Mouse (Mus musculus) liver, adult 2 months (tissue): ENCODE measurements at regions not wholly inside any gene's neighbourhood (a gene's known extent, or its start where the extent isn't known, plus 50 kb on each side); places are given as distances from the start of the nearest gene placed in this dataset.
A peak's percentile ranks its signal among the peaks of the same experiment; 100 is the strongest.

Experiments used
- DNase-seq: peaks from one replicate; pipeline ENCODE4 v3.0.0-alpha.2; 2011; ENCODE audit warnings: low read depth, low spot score; ENCODE audit errors: extremely low read depth
- H3K27ac ChIP-seq: fragments of 200-500 bp; replicated peaks from 2 replicates; pipeline ENCODE4 v1.5.1; 2012; ENCODE audit warnings: low read depth, mild to moderate bottlenecking, control low read depth, inconsistent platforms, low read length; ENCODE audit not compliant: insufficient read depth
- H3K27me3 ChIP-seq: fragments of 200-500 bp; 2 replicates; pipeline ENCODE4 v1.6.1; 2012; ENCODE audit warnings: mild to moderate bottlenecking, moderate library complexity, low read length, inconsistent platforms; ENCODE audit not compliant: control insufficient read depth, insufficient read depth
- H3K36me3 ChIP-seq: fragments of 200-500 bp; 2 replicates; pipeline ENCODE4 v1.6.1; 2012; ENCODE audit warnings: low read length, inconsistent platforms; ENCODE audit not compliant: control insufficient read depth, insufficient read depth
- H3K4me1 ChIP-seq: fragments of 200-500 bp; 2 replicates; pipeline ENCODE4 v1.6.1; 2011; ENCODE audit warnings: low read length; ENCODE audit not compliant: control insufficient read depth, insufficient read depth
- H3K4me3 ChIP-seq: fragments of 200-500 bp; 2 replicates; pipeline ENCODE4 v1.5.1; 2011; ENCODE audit warnings: low read depth, mild to moderate bottlenecking, control low read depth, low read length, moderate library complexity; ENCODE audit not compliant: insufficient read depth
- H3K79me2 ChIP-seq: fragments of 200-500 bp; 2 replicates; pipeline ENCODE4 v1.6.1; 2012; ENCODE audit warnings: inconsistent platforms, mild to moderate bottlenecking, low read length, moderate library complexity; ENCODE audit not compliant: control insufficient read depth, insufficient read depth
- H3K9ac ChIP-seq: fragments of 200-500 bp; 2 replicates; pipeline ENCODE4 v1.6.1; 2012; ENCODE audit warnings: low read depth, mild to moderate bottlenecking, control low read depth, inconsistent platforms, low read length
- CTCF ChIP-seq: fragments of 200-500 bp; IDR thresholded peaks from 2 replicates; pipeline ENCODE4 v1.5.1; 2011; ENCODE audit warnings: low read depth, low read length, control low read depth
- POLR2A ChIP-seq: fragments of 200-500 bp; IDR thresholded peaks from 2 replicates; pipeline ENCODE4 v1.6.1; 2011; ENCODE audit warnings: low read length, control low read depth; ENCODE audit not compliant: insufficient read depth; ENCODE audit errors: extremely low read depth
- WGBS: fragments of 180-500 bp; shearing (Covaris S2); methylation state at CpG from one replicate; pipeline ENCODE4 v1.1.7; 2018; 5-methylcytosine and 5-hydroxymethylcytosine counted together

- no peak overlapping the region for H3K9ac ChIP-seq
- H3K4me3 ChIP-seq, result no peak overlapping the region
- TF ChIP-seq POLR2A (no peak), CTCF (no peak)
- H3K4me1 ChIP-seq, result no peaks in the 10 kb centered on the region
- no peaks in the 10 kb centered on the region for H3K36me3 ChIP-seq
- H3K27ac ChIP-seq, result no peak overlapping the region
- no peaks in the 10 kb centered on the region; the same call in 1 of the 2 replicates for H3K27me3 ChIP-seq
- no peak for DNase-seq
- no peaks in the 10 kb centered on the region for H3K79me2 ChIP-seq
- 72% methylated on average over 6 of the region's 6 CpGs for WGBS
These were observed 108.3 kb downstream of the Zwint start for GRCm38 (mm10) chr10:72762964-72763363.

- Histone ChIP-seq H3K4me3 (no peak overlapping the region), H3K4me1 (no peaks in the 10 kb centered on the region), H3K36me3 (no peaks in the 10 kb centered on the region), H3K9ac (no peak overlapping the region), H3K27me3 (no peaks in the 10 kb centered on the region), H3K79me2 (no peaks in the 10 kb centered on the region), H3K27ac (no peak overlapping the region)
- DNase-seq, result peak; percentile 56
- TF ChIP-seq POLR2A (no peak), CTCF (no peak)
- 32% methylated on average over 3 of the region's 3 CpGs for WGBS
These were observed 123.7 kb downstream of the Zwint start for GRCm38 (mm10) chr10:72778356-72778755.

- H3K4me1 ChIP-seq, result no peaks in the 10 kb centered on the region
- H3K4me3 ChIP-seq, result no peak overlapping the region
- WGBS, result 90% methylated on average over 8 of the region's 8 CpGs
- no peak for TF ChIP-seq CTCF
- TF ChIP-seq POLR2A, result no peak
- DNase-seq, result no peak
- no peak overlapping the region for H3K27ac ChIP-seq
- H3K27me3 ChIP-seq, result no peaks in the 10 kb centered on the region
- no peaks in the 10 kb centered on the region for H3K79me2 ChIP-seq
- H3K9ac ChIP-seq, result no peak overlapping the region
- no peaks in the 10 kb centered on the region for H3K36me3 ChIP-seq
These were observed 157.0 kb downstream of the Zwint start for GRCm38 (mm10) chr10:72811614-72812013.

- DNase-seq, result peak; percentile 30
- Histone ChIP-seq H3K9ac (no peak overlapping the region), H3K4me3 (no peak overlapping the region), H3K79me2 (no peaks in the 10 kb centered on the region), H3K36me3 (no peaks in the 10 kb centered on the region), H3K27me3 (no peaks in the 10 kb centered on the region), H3K27ac (no peak overlapping the region), H3K4me1 (no peaks in the 10 kb centered on the region)
- 35% methylated on average over 1 of the region's 1 CpGs for WGBS
- TF ChIP-seq POLR2A (no peak), CTCF (no peak)
These were observed 192.9 kb downstream of the Zwint start for GRCm38 (mm10) chr10:72847358-72848082.

- Histone ChIP-seq H3K79me2 (no peaks in the 10 kb centered on the region), H3K9ac (no peak overlapping the region), H3K4me3 (no peak overlapping the region), H3K4me1 (no peaks in the 10 kb centered on the region), H3K36me3 (no peaks in the 10 kb centered on the region), H3K27ac (no peak overlapping the region), H3K27me3 (no peaks in the 10 kb centered on the region)
- TF ChIP-seq CTCF, result no peak
- TF ChIP-seq POLR2A, result no peak
- DNase-seq, result no peak
- 36% methylated on average over 1 of the region's 1 CpGs for WGBS
These were observed 213.3 kb downstream of the Zwint start for GRCm38 (mm10) chr10:72867956-72868355.
